Mouse (Mus musculus) liver, embryonic 14.5 days (tissue): ENCODE results near the gene Pofut1.
"Not testable (repeated sequence)": the region's sequence is repeated elsewhere in the genome, so short reads cannot be mapped to it uniquely, and the experiment has no call there.

Experiments used
- CTCF ChIP-seq: IDR thresholded peaks from 2 replicates; pipeline ENCODE4 v1.5.1; 2016; ENCODE audit warnings: antibody characterized with exemption, low read depth, control low read depth
- EP300 ChIP-seq: IDR thresholded peaks from 2 replicates; pipeline ENCODE4 v1.6.1; 2016; ENCODE audit warnings: antibody characterized with exemption, low read depth

DNA sequence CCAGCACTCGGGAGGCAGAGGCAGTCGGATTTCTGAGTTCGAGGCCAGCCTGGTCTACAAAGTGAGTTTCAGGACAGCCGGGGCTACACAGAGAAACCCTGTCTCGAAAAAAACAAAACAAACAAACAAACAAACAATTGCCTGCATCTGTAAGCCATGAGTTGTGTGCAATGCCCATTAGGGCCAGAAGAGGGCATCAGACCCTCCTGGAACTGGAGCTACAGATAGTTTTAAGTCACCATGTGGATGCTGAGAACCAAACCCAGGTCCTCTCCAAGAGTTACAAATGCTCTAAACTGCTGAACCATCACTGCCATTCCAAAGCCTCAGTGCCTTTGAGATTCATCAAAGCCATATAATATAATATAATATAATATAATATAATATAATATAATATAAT, 35.5 kb downstream of the Pofut1 start:
- peak; percentile 38; the same call in 1 of the 2 replicates for TF ChIP-seq CTCF
- TF ChIP-seq EP300 = not testable (repeated sequence)
